Mouse (Mus musculus) CH12.LX (cell line): ENCODE data around the gene Dlg2. TPM values are rescaled to one million over a fixed set of nuclear protein-coding genes. Genes with fewer than 3 reads are reported as not detected.

ENCODE experiments used
- DNase-seq: peaks from one replicate; pipeline ENCODE4 v3.0.0-alpha.2; 2013; ENCODE audit errors: extremely low read depth
- H3K27ac ChIP-seq: 2 replicates; pipeline ENCODE4 v1.5.1; 2012; ENCODE audit warnings: low read depth, mild to moderate bottlenecking, control low read depth, moderate library complexity; ENCODE audit not compliant: insufficient read depth
- H3K27me3 ChIP-seq: replicated peaks from 2 replicates; pipeline ENCODE3; 2012; ENCODE audit warnings: inconsistent platforms
- H3K36me3 ChIP-seq, 2 experiments: replicated peaks in 1 of 2; 2 replicates each; pipeline versions ENCODE3 to v1.6.1; 2012; ENCODE audit warnings: inconsistent platforms in 1 of 2, low read length in 1 of 2, mild to moderate bottlenecking in 1 of 2, mixed read lengths in 1 of 2, moderate library complexity in 1 of 2; ENCODE audit not compliant: control insufficient read depth in 1 of 2, insufficient read depth in 1 of 2
- H3K4me1 ChIP-seq, 2 experiments: 2 replicates each; pipeline ENCODE4 v1.6.1; 2012; ENCODE audit warnings: inconsistent platforms in 1 of 2, moderate library complexity in 1 of 2; ENCODE audit not compliant: insufficient read depth in 2 of 2, control insufficient read depth in 1 of 2
- H3K4me2 ChIP-seq: 2 replicates; pipeline ENCODE4 v1.6.1; 2012; ENCODE audit warnings: low read depth, mild to moderate bottlenecking, control low read depth; ENCODE audit not compliant: poor library complexity, insufficient read depth, severe bottlenecking
- H3K4me3 ChIP-seq, 3 experiments: fragments of 150-350 bp in 1 of 3; sonication (generic) in 1 of 3; replicated peaks in 1 of 3; 2 replicates each; pipeline versions ENCODE3 to v1.5.1; 2011 to 2012; ENCODE audit warnings: low read depth in 2 of 3, low read length in 2 of 3, mild to moderate bottlenecking in 2 of 3, moderate library complexity in 2 of 3, control low read depth in 1 of 3, improper control_type of control experiment in 1 of 3, inconsistent platforms in 1 of 3, mixed read lengths in 1 of 3; ENCODE audit not compliant: poor library complexity in 1 of 3
- H3K79me2 ChIP-seq: replicated peaks from 2 replicates; pipeline ENCODE4 v1.6.1; 2012; ENCODE audit warnings: mild to moderate bottlenecking, moderate library complexity; ENCODE audit not compliant: control insufficient read depth, poor library complexity, insufficient read depth, severe bottlenecking; ENCODE audit errors: extremely low read depth
- H3K9ac ChIP-seq: 2 replicates; pipeline ENCODE4 v1.6.1; 2012; ENCODE audit warnings: low read depth, mild to moderate bottlenecking, control low read depth, moderate library complexity; ENCODE audit not compliant: insufficient read depth
- H3K9me3 ChIP-seq: replicated peaks from 2 replicates; pipeline ENCODE3; 2012; ENCODE audit warnings: low read length, inconsistent platforms, mixed read lengths
- CHD1 ChIP-seq: IDR thresholded peaks from 2 replicates; pipeline ENCODE4 v1.6.1; 2012; ENCODE audit warnings: low read depth, low read length, improper control_type of control experiment, inconsistent platforms
- CHD2 ChIP-seq: IDR thresholded peaks from 2 replicates; pipeline ENCODE4 v1.6.1; 2011; ENCODE audit warnings: low read length, improper control_type of control experiment
- CTCF ChIP-seq, 2 experiments: IDR thresholded peaks in 1 of 2; conservative IDR thresholded peaks in 1 of 2; 2 replicates each; pipeline ENCODE4 v1.5.1; 2011 to 2012; ENCODE audit warnings: low read depth in 2 of 2, low read length in 2 of 2, improper control_type of control experiment in 1 of 2, inconsistent platforms in 1 of 2, mild to moderate bottlenecking in 1 of 2, moderate library complexity in 1 of 2
- EP300 ChIP-seq: IDR thresholded peaks from 2 replicates; pipeline ENCODE4 v1.6.1; 2011; ENCODE audit warnings: low read length, improper control_type of control experiment
- ETS1 ChIP-seq: conservative IDR thresholded peaks from 2 replicates; pipeline ENCODE4 v1.6.1; 2012; ENCODE audit warnings: low read depth, mild to moderate bottlenecking, inconsistent platforms, low read length, improper control_type of control experiment, moderate library complexity
- GABPA ChIP-seq: IDR thresholded peaks from 2 replicates; pipeline ENCODE4 v1.6.1; 2012; ENCODE audit warnings: low read depth, low read length, improper control_type of control experiment, inconsistent platforms; ENCODE audit not compliant: insufficient replicate concordance
- HCFC1 ChIP-seq: IDR thresholded peaks from 2 replicates; pipeline ENCODE4 v1.6.1; 2012; ENCODE audit warnings: low read depth, mild to moderate bottlenecking, inconsistent platforms, low read length, improper control_type of control experiment
- IRF4 ChIP-seq: IDR thresholded peaks from 2 replicates; pipeline ENCODE4 v1.6.1; 2014; ENCODE audit warnings: low read depth, mild to moderate bottlenecking, inconsistent platforms, low read length, improper control_type of control experiment
- MAFK ChIP-seq: IDR thresholded peaks from 2 replicates; pipeline ENCODE4 v1.6.1; 2011; ENCODE audit warnings: low read length, improper control_type of control experiment; ENCODE audit not compliant: insufficient replicate concordance
- MAX ChIP-seq: IDR thresholded peaks from 2 replicates; pipeline ENCODE4 v1.6.1; 2011; ENCODE audit warnings: low read length, improper control_type of control experiment
- MAZ ChIP-seq: IDR thresholded peaks from 2 replicates; pipeline ENCODE4 v1.6.1; 2012; ENCODE audit warnings: low read depth, mild to moderate bottlenecking, inconsistent platforms, low read length, improper control_type of control experiment, moderate library complexity
- MXI1 ChIP-seq: IDR thresholded peaks from 2 replicates; pipeline ENCODE4 v1.6.1; 2011; ENCODE audit warnings: mild to moderate bottlenecking, low read depth, low read length, improper control_type of control experiment
- MYC ChIP-seq: IDR thresholded peaks from 2 replicates; pipeline ENCODE4 v1.6.1; 2011; ENCODE audit warnings: low read depth, mild to moderate bottlenecking, improper control_type of control experiment, low read length
- NELFE ChIP-seq: IDR thresholded peaks from 2 replicates; pipeline ENCODE4 v1.6.1; 2011; ENCODE audit warnings: low read depth, low read length, improper control_type of control experiment
- NRF1 ChIP-seq: IDR thresholded peaks from 2 replicates; pipeline ENCODE4 v1.6.1; 2014; ENCODE audit warnings: low read depth, mild to moderate bottlenecking, inconsistent platforms, low read length, improper control_type of control experiment, moderate library complexity
- PAX5 ChIP-seq: IDR thresholded peaks from 2 replicates; pipeline ENCODE4 v1.6.1; 2012; ENCODE audit warnings: low read length, inconsistent platforms, mixed read lengths
- POLR2A ChIP-seq: IDR thresholded peaks from 2 replicates; pipeline ENCODE4 v1.6.1; 2011; ENCODE audit warnings: low read depth, mild to moderate bottlenecking, improper control_type of control experiment, low read length
- POLR2AphosphoS2 ChIP-seq: IDR thresholded peaks from 2 replicates; pipeline ENCODE4 v1.6.1; 2011; ENCODE audit warnings: low read depth, low read length, improper control_type of control experiment
- RAD21 ChIP-seq: IDR thresholded peaks from 2 replicates; pipeline ENCODE4 v1.6.1; 2011; ENCODE audit warnings: low read depth, mild to moderate bottlenecking, low read length, improper control_type of control experiment, moderate library complexity
- RCOR1 ChIP-seq: conservative IDR thresholded peaks from 2 replicates; pipeline ENCODE4 v1.6.1; 2012; ENCODE audit warnings: low read depth, mild to moderate bottlenecking, inconsistent platforms, low read length, improper control_type of control experiment
- SIN3A ChIP-seq: IDR thresholded peaks from 2 replicates; pipeline ENCODE4 v1.6.1; 2012; ENCODE audit warnings: low read length, improper control_type of control experiment, inconsistent platforms
- SMC3 ChIP-seq: IDR thresholded peaks from 2 replicates; pipeline ENCODE4 v1.6.1; 2011; ENCODE audit warnings: low read depth, low read length, improper control_type of control experiment
- TCF12 ChIP-seq: IDR thresholded peaks from 2 replicates; pipeline ENCODE4 v1.6.1; 2014; ENCODE audit warnings: low read depth, mild to moderate bottlenecking, inconsistent platforms, low read length, improper control_type of control experiment
- UBTF ChIP-seq: IDR thresholded peaks from 2 replicates; pipeline ENCODE4 v1.6.1; 2012; ENCODE audit warnings: low read depth, mild to moderate bottlenecking, inconsistent platforms, low read length, improper control_type of control experiment, moderate library complexity
- USF1 ChIP-seq: IDR thresholded peaks from 2 replicates; pipeline ENCODE4 v1.6.1; 2014; ENCODE audit warnings: low read depth, mild to moderate bottlenecking, inconsistent platforms, low read length, improper control_type of control experiment
- USF2 ChIP-seq: conservative IDR thresholded peaks from 2 replicates; pipeline ENCODE4 v1.6.1; 2011; ENCODE audit warnings: low read depth, low read length, improper control_type of control experiment
- ZC3H11A ChIP-seq: IDR thresholded peaks from 2 replicates; pipeline ENCODE4 v1.6.1; 2012; ENCODE audit warnings: low read depth, mild to moderate bottlenecking, inconsistent platforms, low read length, improper control_type of control experiment
- ZMIZ1 ChIP-seq: IDR thresholded peaks from 2 replicates; pipeline ENCODE4 v1.6.1; 2012; ENCODE audit warnings: low read depth, mild to moderate bottlenecking, inconsistent platforms, low read length, improper control_type of control experiment
- ZNF384 ChIP-seq: IDR thresholded peaks from 2 replicates; pipeline ENCODE4 v1.6.1; 2012; ENCODE audit warnings: low read depth, low read length, improper control_type of control experiment, inconsistent platforms
- dilution Hi-C: fragments of 300-500 bp; cut with MboI; formaldehyde crosslinking; loops from 2 replicates; pipeline ENCODE4 v1.14.3; 2020; ENCODE audit warnings: low sequenced_read_pairs; ENCODE audit not compliant: extremely low pct_unique_long_range_greater_than_20kb, extremely low pct_ligation_motif_present
- in situ Hi-C: fragments of 300-500 bp; cut with MboI; formaldehyde crosslinking; loops from 3 replicates; pipeline ENCODE4 v1.14.3; 2019; ENCODE audit warnings: low sequenced_read_pairs, low pct_ligation_motif_present, low pct_unique_long_range_greater_than_20kb, mixed read lengths
- polyA plus RNA-seq: library from polyadenylated mRNA; unstranded; fragments of >175 nt; gene quantifications from 2 replicates; pipeline ENCODE4 v1.2.1, GENCODE M21; 2012; ENCODE audit warnings: low read depth; ENCODE audit not compliant: insufficient read length
- total RNA-seq, 2 experiments: library from RNA; depleted of rRNA; stranded (reverse); fragments of 300-350 nt in 1 of 2; fragments of >200 nt in 1 of 2; gene quantifications; 2 replicates each; pipeline ENCODE4 v1.2.3; 2012 to 2014

Dlg2 gene
- total and polyA plus RNA-seq, 3 experiments, result 0.36 TPM; not detected in 2

- no peak for TF ChIP-seq MAX
- TF ChIP-seq USF1, result no peak
- no peak for TF ChIP-seq RAD21
- TF ChIP-seq NELFE, result no peak
- TF ChIP-seq CHD1, result no peak
- no peak for TF ChIP-seq POLR2AphosphoS2
- no peak for TF ChIP-seq EP300
- no peak for TF ChIP-seq ZNF384
- no peak for TF ChIP-seq MAFK
- no peak for TF ChIP-seq ZC3H11A
- no peak for TF ChIP-seq SIN3A
- TF ChIP-seq PAX5, result no peak
- no peak for TF ChIP-seq HCFC1
- no peak for TF ChIP-seq GABPA
- no peak for TF ChIP-seq POLR2A
- TF ChIP-seq ZMIZ1, result no peak
- TF ChIP-seq NRF1, result no peak
- TF ChIP-seq USF2, result no peak
- TF ChIP-seq CHD2, result no peak
- no peak for TF ChIP-seq TCF12
- TF ChIP-seq, all 38 proteins: peak for 0
- DNase-seq, result no peak
- dilution Hi-C loops, result no loop called here
- H3K4me2 ChIP-seq, result no peak overlapping the region
- in situ Hi-C loops, result no loop called here
- no peaks in the 10 kb centered on the region for H3K79me2 ChIP-seq
- H3K36me3 ChIP-seq, result no peaks in the 10 kb centered on the region
- no peaks in the 10 kb centered on the region for H3K4me1 ChIP-seq
- H3K27ac ChIP-seq, result no peak overlapping the region
- no peaks in the 10 kb centered on the region for H3K9me3 ChIP-seq
- no peaks in the 10 kb centered on the region for H3K27me3 ChIP-seq
- H3K9ac ChIP-seq, result no peak overlapping the region
- H3K4me3 ChIP-seq, result no peak overlapping the region
Measured at GRCm38 (mm10) chr7:90630546-90630945, 154.1 kb downstream of the Dlg2 start.

GRCm38 (mm10) chr7:90649512-90649911 is 173.0 kb downstream of the Dlg2 start:
- dilution Hi-C loops (no loop called here), in situ Hi-C loops (no loop called here)

More at GRCm38 (mm10) chr7:90649512-90649911, 173.0 kb downstream of the Dlg2 start:
- H3K27me3 ChIP-seq, result no peaks in the 10 kb centered on the region
- H3K9ac ChIP-seq, result no peak overlapping the region
- H3K27ac ChIP-seq, result no peak overlapping the region
- H3K4me3 ChIP-seq, result no peak overlapping the region
- no peaks in the 10 kb centered on the region for H3K4me1 ChIP-seq
- TF ChIP-seq MAZ (no peak), CHD1 (no peak), RCOR1 (no peak), ETS1 (no peak), SMC3 (no peak), MYC (no peak), IRF4 (no peak), CTCF (conservative IDR thresholded peaks at IDR 0.05 in 1 of 2, IDR thresholded peaks at IDR 0.05 in 1 of 2; ENCODE audit: low read depth in 2 of 2, low read length in 2 of 2) (no peak), UBTF (no peak), HCFC1 (no peak), MXI1 (no peak), POLR2A (no peak)
- DNase-seq, result no peak
- no peaks in the 10 kb centered on the region for H3K79me2 ChIP-seq
- no peak overlapping the region for H3K4me2 ChIP-seq
- H3K36me3 ChIP-seq, result no peaks in the 10 kb centered on the region
- H3K9me3 ChIP-seq, result no peaks in the 10 kb centered on the region
